Mouse (Mus musculus): ENCODE measurements around the gene Ap1m2.
A peak's percentile ranks its signal among the peaks of the same experiment; 100 is the strongest.
"Not testable (repeated sequence)": the region's sequence is repeated elsewhere in the genome, so short reads cannot be mapped to it uniquely, and the experiment has no call there.

Ap1m2 gene

DNA sequence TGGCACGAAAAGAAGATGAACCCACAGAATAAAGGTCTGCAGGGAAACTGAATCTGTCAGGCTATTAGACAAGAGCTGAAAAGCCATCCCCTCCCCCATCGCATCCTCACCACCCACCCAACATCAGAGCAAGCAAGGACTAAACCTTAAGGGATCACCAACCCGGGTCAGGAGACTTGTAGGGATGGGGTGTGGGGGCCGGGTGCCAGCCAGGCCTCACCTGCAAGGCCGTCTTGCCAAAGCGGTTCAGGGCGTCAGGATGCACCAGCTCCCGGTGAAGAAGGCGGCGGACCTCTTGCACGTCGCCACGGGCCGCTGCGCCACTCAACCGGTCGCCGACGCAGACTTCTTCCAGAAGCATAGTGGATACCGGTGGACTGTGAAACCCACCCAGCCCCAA lies 21.5 kb downstream of the Ap1m2 start:
- DNase-seq (ENCODE audit: extremely low spot score, low read depth, low spot score) = no peak

GRCm38 (mm10) chr9:21289337-21289671 lies 22.8 kb downstream of the Ap1m2 start:
- DNase-seq (ENCODE audit: extremely low spot score, low read depth, low spot score) = no peak

GRCm38 (mm10) chr9:21288404-21289336 lies 23.5 kb downstream of the Ap1m2 start:
- DNase-seq (ENCODE audit: extremely low spot score, low read depth, low spot score) = no peak

DNA sequence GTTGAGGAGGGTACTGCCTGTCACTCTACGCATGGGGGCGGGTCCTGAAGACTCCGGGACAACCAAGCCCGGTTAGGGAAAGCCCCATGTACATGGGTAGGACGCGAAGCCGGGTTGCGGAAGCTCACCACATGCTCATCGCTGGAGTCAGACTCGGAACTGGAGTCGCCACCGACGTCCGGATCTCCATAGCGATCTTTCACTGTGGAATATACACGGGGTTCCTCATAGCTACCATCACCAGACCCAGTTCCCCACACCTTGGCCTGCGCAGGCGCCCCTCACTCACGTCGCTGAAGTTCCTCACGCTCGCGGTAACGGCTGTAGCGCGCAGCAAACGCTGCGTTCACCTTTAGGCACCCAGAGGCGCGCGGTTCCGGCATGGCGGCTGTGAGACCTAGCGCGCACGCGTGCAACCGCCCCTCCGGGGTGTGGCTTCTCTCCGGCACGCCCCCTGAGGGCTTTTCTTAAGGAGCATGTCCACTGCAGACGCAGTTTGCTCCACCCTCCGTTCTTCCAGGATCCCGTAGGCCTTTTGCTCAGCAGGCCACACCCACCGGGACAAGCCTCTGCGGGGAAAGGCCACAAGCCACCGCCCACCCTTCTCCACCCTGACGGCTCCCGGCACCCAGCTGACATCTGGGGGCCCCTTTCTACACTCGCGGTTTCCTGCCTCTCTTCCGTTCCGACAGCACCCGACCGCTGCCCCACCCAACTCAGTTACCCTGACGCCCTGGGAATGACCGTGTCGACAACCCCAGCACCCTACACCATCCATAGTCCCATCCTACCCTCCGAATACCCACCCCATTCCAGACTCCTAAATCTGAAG lies 24.4 kb downstream of the Ap1m2 start, which contains the start of gene Kri1:
Kri1 (minus strand) TSS at position 399 of the 832 bp plus-strand sequence.
- DNase-seq (ENCODE audit: extremely low spot score, low read depth, low spot score) = peak; percentile 86

GRCm38 (mm10) chr9:21286753-21287152 lies 25.4 kb downstream of the Ap1m2 start:
- DNase-seq (ENCODE audit: extremely low spot score, low read depth, low spot score) = no peak

DNA sequence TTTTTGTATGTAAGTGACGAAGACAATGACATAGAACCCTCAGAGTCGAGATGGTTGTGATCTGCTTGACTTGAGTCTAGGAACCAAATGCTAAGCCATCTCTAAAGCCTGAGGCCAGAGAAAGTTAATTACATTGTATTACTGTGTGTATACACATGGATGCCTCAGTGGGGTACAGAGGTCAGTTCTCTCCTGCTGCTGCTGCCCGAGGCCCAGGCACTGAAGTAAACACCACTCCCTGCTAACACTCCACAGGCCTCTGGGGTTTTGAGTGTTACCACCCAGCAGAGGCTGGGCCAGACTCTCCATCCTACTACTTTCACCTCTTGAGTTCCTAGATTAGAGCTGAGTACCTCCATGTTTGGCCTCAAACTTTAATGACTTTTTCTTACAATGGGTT lies 28.1 kb downstream of the Ap1m2 start:
- no peak for DNase-seq (ENCODE audit: extremely low spot score, low read depth, low spot score)

- no peak for DNase-seq (ENCODE audit: extremely low spot score, low read depth, low spot score)
Measured at GRCm38 (mm10) chr9:21283591-21283990, 28.5 kb downstream of the Ap1m2 start.

DNA sequence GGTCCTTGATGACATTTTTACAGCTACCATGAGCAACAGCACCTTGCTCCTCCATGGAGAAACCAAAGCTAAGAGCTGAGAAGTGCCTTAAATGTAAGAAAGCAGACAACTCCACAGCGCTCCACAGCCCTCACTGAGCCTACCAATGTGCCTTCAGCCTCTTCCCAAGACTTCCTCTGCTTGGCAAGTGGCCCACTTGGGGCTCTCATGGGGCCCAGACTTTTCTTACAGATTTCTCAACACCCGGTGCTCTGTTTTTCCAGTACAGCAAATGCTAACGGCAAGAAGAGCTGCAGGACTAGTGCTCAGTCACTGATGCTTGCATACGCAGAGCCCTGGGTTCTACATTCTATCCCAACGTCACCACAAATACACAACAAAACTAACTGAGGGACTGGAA lies 34.4 kb downstream of the Ap1m2 start:
- DNase-seq (ENCODE audit: extremely low spot score, low read depth, low spot score) = no peak

DNA sequence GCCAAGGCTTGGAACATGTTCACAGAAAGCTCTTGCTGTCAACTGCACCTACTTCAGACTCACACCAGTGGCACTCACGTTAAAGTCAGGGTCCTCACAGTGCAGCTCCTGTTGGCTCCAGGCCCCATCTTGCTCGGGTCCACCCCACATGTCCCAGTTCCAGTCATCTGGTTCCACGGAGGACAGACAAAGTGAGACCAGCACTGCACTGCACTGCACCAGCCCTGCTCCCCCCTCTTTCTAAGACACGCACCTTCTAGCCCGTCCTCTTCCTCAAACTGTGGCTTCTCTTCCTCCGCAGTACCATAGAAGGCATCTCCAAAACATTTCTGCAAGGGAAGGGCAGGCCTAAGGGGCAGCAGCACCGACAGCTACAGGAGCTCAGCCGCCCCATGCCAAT lies 35.8 kb downstream of the Ap1m2 start:
- DNase-seq (ENCODE audit: extremely low spot score, low read depth, low spot score) = no peak

GRCm38 (mm10) chr9:21275727-21276126 lies 36.4 kb downstream of the Ap1m2 start:
- DNase-seq (ENCODE audit: extremely low spot score, low read depth, low spot score) = no peak

DNA sequence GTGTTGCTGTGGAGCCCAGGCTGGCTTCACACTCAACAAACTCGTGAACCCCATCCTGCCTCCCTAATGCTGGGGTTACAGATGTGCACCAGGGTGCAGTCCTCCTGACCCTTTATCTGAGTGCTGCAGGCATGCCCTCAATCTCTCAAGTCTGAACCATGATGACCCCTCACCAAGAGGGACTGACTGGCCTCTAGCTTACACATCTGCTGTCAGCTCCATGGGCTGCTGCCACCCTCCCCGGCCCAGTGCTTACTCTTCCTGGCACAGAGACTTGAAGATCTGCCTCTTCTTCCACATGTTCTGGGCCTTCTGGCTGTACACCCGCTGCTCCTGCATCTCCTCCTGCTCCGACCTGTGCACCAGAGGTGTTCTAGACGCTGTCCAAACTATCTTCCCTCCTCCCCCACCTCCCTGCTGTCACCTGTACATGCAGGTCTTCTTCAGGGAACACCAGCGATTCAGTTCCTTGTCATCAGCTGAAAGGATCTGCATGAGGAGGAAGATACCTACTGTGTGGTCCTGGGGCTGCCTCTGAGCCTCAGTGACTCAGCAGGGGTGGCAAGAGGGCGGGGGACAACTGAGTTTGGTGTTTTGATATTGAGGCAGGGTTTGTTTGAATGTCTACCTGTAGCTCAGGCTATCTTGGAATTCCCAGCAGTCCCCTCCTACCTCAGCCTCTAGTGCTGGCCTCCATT lies 37.0 kb downstream of the Ap1m2 start:
- no peak for DNase-seq (ENCODE audit: extremely low spot score, low read depth, low spot score)

DNA sequence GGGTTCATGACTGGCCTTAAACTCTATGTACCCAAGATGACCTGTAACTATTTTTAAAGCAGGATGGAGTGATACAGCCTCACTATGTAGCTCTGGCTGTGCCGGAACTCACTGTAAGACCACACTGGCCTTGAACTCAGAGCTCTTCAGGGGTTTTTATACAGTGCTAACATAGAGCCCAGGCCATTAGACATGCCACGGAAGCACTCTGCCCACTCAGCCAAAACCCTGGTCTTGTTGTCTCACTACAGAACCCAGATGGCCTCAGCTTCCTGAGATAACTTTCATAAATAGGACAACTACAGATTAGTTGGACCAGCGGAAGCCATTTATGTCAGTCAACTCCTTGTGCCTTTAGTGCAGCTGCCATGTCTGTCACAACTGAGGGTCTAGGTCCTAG lies 37.8 kb downstream of the Ap1m2 start:
- no peak for DNase-seq (ENCODE audit: extremely low spot score, low read depth, low spot score)

- no peak for DNase-seq (ENCODE audit: extremely low spot score, low read depth, low spot score)
Measured at GRCm38 (mm10) chr9:21273520-21274228, 38.5 kb downstream of the Ap1m2 start.

DNA sequence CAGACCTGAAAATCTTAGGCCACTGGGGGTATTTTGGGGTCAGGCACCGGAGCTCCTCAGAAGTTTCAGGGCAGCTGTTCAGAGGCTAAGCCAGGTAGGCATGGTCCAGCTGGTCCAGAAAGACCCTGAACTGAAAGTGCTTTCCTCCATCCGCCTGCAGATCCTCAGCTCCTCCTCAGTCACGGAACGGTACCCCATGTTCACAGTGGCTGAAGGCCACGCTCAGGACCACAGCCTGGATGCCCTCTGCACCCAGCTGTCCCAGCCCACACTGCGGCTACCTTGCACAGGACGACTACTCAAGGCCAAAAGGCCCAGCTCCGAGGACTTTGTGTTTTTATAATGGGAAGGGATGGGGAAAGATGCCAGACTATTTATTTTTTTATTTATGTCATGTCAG lies 39.0 kb downstream of the Ap1m2 start:
- DNase-seq (ENCODE audit: extremely low spot score, low read depth, low spot score) = no peak

DNA sequence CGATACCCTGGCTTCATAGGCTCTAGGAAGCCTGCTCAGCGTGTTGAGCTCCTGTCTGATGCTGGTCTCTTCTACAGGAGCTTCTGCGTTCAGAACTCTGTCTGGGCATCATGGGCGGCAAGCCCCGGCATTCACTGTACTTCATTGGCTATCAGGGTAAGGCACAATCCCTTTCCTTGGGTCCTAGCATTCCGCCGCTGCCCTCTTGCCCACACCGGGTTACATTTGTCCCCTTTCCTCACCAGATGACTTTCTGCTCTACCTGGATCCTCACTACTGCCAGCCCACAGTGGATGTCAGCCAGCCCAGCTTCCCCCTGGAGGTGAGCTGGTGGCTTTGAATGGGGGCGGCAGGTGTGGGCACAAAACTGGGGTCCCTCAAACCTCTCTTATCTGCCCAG lies 39.7 kb downstream of the Ap1m2 start:
- DNase-seq (ENCODE audit: extremely low spot score, low read depth, low spot score) = no peak

DNA sequence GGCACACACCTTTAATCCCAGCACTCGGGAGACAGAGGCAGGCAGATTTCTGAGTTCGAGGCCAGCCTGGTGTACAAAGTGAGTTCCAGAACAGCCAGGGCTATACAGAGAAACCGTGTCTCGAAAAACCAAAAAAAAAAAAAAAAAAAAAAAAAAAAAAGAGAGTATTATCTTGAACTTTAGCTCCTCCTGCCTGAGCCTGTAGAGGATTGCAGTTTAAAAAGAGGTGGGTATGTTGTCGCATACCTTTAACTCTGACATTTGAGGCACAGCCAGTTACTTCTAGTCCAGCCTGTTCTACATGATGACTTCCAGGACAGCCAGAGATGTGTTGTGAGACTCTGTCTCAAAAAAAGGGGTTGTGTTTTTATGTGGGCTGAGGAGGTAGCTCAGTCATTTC lies 42.5 kb downstream of the Ap1m2 start:
- not testable (repeated sequence) for DNase-seq (ENCODE audit: extremely low spot score, low read depth, low spot score)

GRCm38 (mm10) chr9:21268305-21268704 lies 43.8 kb downstream of the Ap1m2 start:
- no peak for DNase-seq (ENCODE audit: extremely low spot score, low read depth, low spot score)

DNA sequence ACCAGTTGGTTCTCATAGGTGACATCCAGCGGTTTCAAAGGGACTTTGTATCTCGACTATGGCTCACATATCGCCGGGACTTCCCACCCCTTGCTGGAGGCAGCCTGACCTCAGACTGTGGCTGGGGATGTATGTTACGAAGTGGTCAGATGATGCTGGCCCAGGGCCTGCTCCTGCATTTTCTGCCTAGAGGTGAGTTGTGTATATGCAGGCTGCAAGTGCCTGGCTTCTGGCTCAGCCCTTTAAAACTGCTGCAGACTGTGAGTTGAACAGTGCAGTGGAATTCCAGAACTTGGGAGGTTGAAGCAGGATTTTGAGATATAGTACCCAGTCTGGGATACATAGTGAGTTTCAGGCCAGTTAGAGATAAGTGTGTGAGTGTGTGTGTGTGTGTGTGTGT lies 45.2 kb downstream of the Ap1m2 start:
- no peak for DNase-seq (ENCODE audit: extremely low spot score, low read depth, low spot score)

GRCm38 (mm10) chr9:21265611-21266010 lies 46.5 kb downstream of the Ap1m2 start:
- DNase-seq (ENCODE audit: extremely low spot score, low read depth, low spot score) = no peak

DNA sequence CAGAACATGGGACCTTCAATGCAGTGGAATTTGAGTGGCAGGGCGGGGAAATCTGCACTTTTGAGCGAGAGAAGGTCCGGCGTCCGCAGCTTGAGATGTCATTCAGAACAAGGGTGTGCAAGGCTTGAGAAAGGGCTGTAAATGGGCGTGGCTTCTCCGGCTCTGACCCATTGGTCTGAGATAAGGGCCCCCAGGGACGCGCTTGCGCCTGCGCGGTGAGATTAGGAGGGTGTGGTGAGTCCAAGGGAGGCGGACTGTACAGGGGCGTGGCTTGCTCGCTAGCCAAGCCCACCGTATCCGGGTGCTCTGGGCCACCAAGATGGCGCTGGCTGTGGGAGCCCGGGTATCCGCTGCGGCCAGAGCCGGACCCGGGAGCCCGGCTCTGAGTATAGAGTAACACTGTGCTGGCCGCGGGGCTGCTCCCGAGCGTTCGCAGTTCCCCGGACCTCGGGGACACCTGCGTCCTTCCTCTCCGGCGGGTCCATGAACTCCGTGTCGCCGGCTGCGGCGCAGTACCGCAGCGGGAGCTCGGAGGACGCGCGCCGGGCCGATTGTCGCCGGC lies 47.1 kb downstream of the Ap1m2 start, which contains the start of gene Atg4d:
Atg4d (plus strand) TSS at position 294 of the 562 bp plus-strand sequence.
- DNase-seq (ENCODE audit: extremely low spot score, low read depth, low spot score) = peak; percentile 96
